8 mouse cellular contexts compared by ENCODE assay signal in the genomic region with DNA sequence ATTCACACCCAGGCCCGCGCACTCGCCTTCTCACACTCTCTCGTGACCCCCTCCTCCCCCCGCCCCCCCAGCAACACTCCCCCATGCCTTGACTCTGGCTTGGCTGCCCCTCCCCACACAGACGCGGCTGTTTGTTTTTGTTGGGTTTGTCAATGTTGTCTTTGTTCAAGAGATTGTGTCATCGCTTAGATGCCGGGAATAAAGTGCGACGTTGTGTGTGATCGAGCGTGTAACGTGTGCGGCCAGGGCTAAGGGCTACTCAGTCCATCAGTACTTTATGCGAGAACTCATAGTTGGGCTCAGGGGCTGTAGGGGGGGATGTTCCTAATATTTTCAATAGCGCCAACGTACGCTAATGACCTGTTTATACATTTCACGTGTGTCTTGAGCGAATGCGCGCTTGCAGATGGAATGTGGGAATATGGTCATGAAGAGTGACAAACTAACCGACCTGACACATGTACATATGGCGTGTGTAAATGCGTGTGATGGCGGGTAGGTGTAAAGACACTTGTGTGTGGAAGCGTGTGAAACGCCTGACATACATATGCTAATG. TPM values are rescaled to one million over a fixed set of nuclear protein-coding genes. Genes with fewer than 3 reads are reported as not detected.
DNase-seq lines count a peak whose midpoint lies in the region; ATAC-seq lines count a peak whose summit lies in the region.

No protein-coding gene starts in this region.

- peak overlapping the region; percentile 86 for H3K9ac ChIP-seq in heart, embryonic 14.5 days (ENCODE audit: low read length)
- H3K9ac ChIP-seq in midbrain, embryonic 13.5 days (replicated peaks) = peak overlapping the region; percentile 61

- H3K4me1 ChIP-seq in heart, embryonic 14.5 days (ENCODE audit: control insufficient read depth in 2 of 2, insufficient read depth in 2 of 2, low read length in 2 of 2) = peaks cover 24 to 39% of the 10 kb centered on the region in 2 experiments
- H3K4me1 ChIP-seq in limb, embryonic 10.5 days = peaks cover 61% of the 10 kb centered on the region
- peaks cover 33% of the 10 kb centered on the region for H3K4me1 ChIP-seq in midbrain, embryonic 13.5 days (replicated peaks)

- no peaks in the 10 kb centered on the region for H3K9me3 ChIP-seq in heart, embryonic 14.5 days (ENCODE audit: control insufficient read depth, low read length)
- no peaks in the 10 kb centered on the region for H3K9me3 ChIP-seq in limb, embryonic 10.5 days (replicated peaks)
- no peaks in the 10 kb centered on the region for H3K9me3 ChIP-seq in midbrain, embryonic 13.5 days

- peak overlapping the region; percentile 97 for H3K4me2 ChIP-seq in heart, embryonic 14.5 days (ENCODE audit: low read length)
- peak overlapping the region; percentile 82 for H3K4me2 ChIP-seq in midbrain, embryonic 13.5 days (replicated peaks)

- peak; percentile 43 to 58 for DNase-seq in heart, adult 9 months (ENCODE audit: low spot score in 2 of 2)
- DNase-seq in heart, postnatal 14 days = no peak
- DNase-seq in adipocyte (ENCODE audit: low spot score) = peak; percentile 67
- DNase-seq in limb, embryonic 10.5 days (ENCODE audit: low spot score) = no peak
- DNase-seq in thymus, postnatal 10 days (ENCODE audit: low spot score in 2 of 2) = no peak

- no peaks in the 10 kb centered on the region for H3K27me3 ChIP-seq in heart, embryonic 14.5 days (ENCODE audit: control insufficient read depth, insufficient read depth, low read length)
- H3K27me3 ChIP-seq in limb, embryonic 10.5 days (ENCODE audit: low read depth, poor library complexity, severe bottlenecking) = peaks cover 55% of the 10 kb centered on the region
- peaks cover 58% of the 10 kb centered on the region for H3K27me3 ChIP-seq in midbrain, embryonic 13.5 days

- H3K36me3 ChIP-seq in heart, embryonic 14.5 days (ENCODE audit: control insufficient read depth, insufficient read depth, low read length) = peaks cover 12% of the 10 kb centered on the region
- H3K36me3 ChIP-seq in limb, embryonic 10.5 days = peaks cover 4% of the 10 kb centered on the region
- H3K36me3 ChIP-seq in midbrain, embryonic 13.5 days = no peaks in the 10 kb centered on the region

- under 1% methylated on average over 29 of the region's 29 CpGs for WGBS in heart, embryonic 14.5 days
- under 1% methylated on average over 29 of the region's 29 CpGs for WGBS in limb, embryonic 10.5 days
- under 1% methylated on average over 29 of the region's 29 CpGs for WGBS in midbrain, embryonic 13.5 days

- peak overlapping the region; percentile 63 to 65 for H3K4me3 ChIP-seq in heart, embryonic 14.5 days (ENCODE audit: control insufficient read depth in 1 of 2, insufficient read depth in 1 of 2, low read depth in 1 of 2, low read length in 2 of 2)
- H3K4me3 ChIP-seq in limb, embryonic 10.5 days = peak overlapping the region; percentile 56
- peak overlapping the region; percentile 44 for H3K4me3 ChIP-seq in midbrain, embryonic 13.5 days (replicated peaks)

- intact Hi-C loops in heart, postnatal 14 days (cut with DNase I) = no loop called here

- 0 out of 2 replicates have a peak, but pooled peaks have one; percentile 3 for ATAC-seq in heart, embryonic 14.5 days (ENCODE audit: insufficient number of reproducible peaks, insufficient read depth, low FRiP score, low read depth)
- peak; percentile 24; the same call in 1 of the 2 replicates for ATAC-seq in midbrain, embryonic 13.5 days
- ATAC-seq in granulocyte monocyte progenitor cell, adult 5-6 weeks (replicated peaks; ENCODE audit: poor library complexity, severe bottlenecking) = no peak

- peak overlapping the region; percentile 74 to 87 for H3K27ac ChIP-seq in heart, embryonic 14.5 days (replicated peaks in 1 of 2; ENCODE audit: control insufficient read depth in 1 of 2, insufficient read depth in 1 of 2, low read depth in 2 of 2, low read length in 2 of 2)
- peak overlapping the region; percentile 81 for H3K27ac ChIP-seq in limb, embryonic 10.5 days
- H3K27ac ChIP-seq in midbrain, embryonic 13.5 days = 0 out of 2 replicates have a peak overlapping the region, but pooled peaks have one; percentile 11

RNA-seq across cellular contexts. Expression of gene Efna1, which starts 0.8 kb away (rescaled TPM):
- 10 to 100 TPM; 32.4 to 34.0 TPM for total RNA-seq in heart, postnatal 14 days (2021)
- 38.4 and 39.7 TPM in 2 replicates for polyA plus RNA-seq in heart, embryonic 14.5 days (2014; fragmentation: Nextera tagmentation; extraction: Ambion mirVana)
- 29.8 and 36.8 TPM in 2 replicates for polyA plus RNA-seq in limb, embryonic 10.5 days (2016; fragmentation: Nextera tagmentation; extraction: Ambion mirVana)
- polyA plus RNA-seq in midbrain, embryonic 13.5 days (2015; fragmentation: Nextera tagmentation; extraction: Ambion mirVana) = 9.7 and 10.7 TPM in 2 replicates
- not detected in 2 replicates for total RNA-seq in granulocyte monocyte progenitor cell, adult 5-6 weeks (2014; fragmentation: Nextera tagmentation)
- total RNA-seq in granulocyte monocyte progenitor cell, adult 5-6 weeks (2017) = not detected in 2 replicates

RNA-seq across cellular contexts. Expression of gene Slc50a1, which starts 9.8 kb away (rescaled TPM):
- 10 to 100 TPM; 20.6 to 22.7 TPM for total RNA-seq in heart, postnatal 14 days (2021)
- polyA plus RNA-seq in heart, embryonic 14.5 days (2014; fragmentation: Nextera tagmentation; extraction: Ambion mirVana) = 48.2 and 48.9 TPM in 2 replicates
- 33.2 and 41.3 TPM in 2 replicates for polyA plus RNA-seq in limb, embryonic 10.5 days (2016; fragmentation: Nextera tagmentation; extraction: Ambion mirVana)
- polyA plus RNA-seq in midbrain, embryonic 13.5 days (2015; fragmentation: Nextera tagmentation; extraction: Ambion mirVana) = 31.8 and 37.5 TPM in 2 replicates
- 55.0 and 80.7 TPM in 2 replicates for total RNA-seq in granulocyte monocyte progenitor cell, adult 5-6 weeks (2014; fragmentation: Nextera tagmentation)
- total RNA-seq in granulocyte monocyte progenitor cell, adult 5-6 weeks (2017) = 62.0 and 65.0 TPM in 2 replicates

RNA-seq across cellular contexts. Expression of gene Dpm3, which starts 21.0 kb away (rescaled TPM):
- 10 to 100 TPM; 47.6 to 58.7 TPM for total RNA-seq in heart, postnatal 14 days (2021)
- polyA plus RNA-seq in heart, embryonic 14.5 days (2014; fragmentation: Nextera tagmentation; extraction: Ambion mirVana) = 92.9 and 97.9 TPM in 2 replicates
- 82.5 and 84.0 TPM in 2 replicates for polyA plus RNA-seq in limb, embryonic 10.5 days (2016; fragmentation: Nextera tagmentation; extraction: Ambion mirVana)
- 74.6 and 75.9 TPM in 2 replicates for polyA plus RNA-seq in midbrain, embryonic 13.5 days (2015; fragmentation: Nextera tagmentation; extraction: Ambion mirVana)
- total RNA-seq in granulocyte monocyte progenitor cell, adult 5-6 weeks (2014; fragmentation: Nextera tagmentation) = 31.2 and 122 TPM in 2 replicates
- 86.0 and 91.7 TPM in 2 replicates for total RNA-seq in granulocyte monocyte progenitor cell, adult 5-6 weeks (2017)

RNA-seq across cellular contexts. Expression of gene Trim46, which starts 34.0 kb away (rescaled TPM):
- under 1 TPM; 0.68 to 0.76 TPM for total RNA-seq in heart, postnatal 14 days (2021)
- 0.85 and 0.95 TPM in 2 replicates for polyA plus RNA-seq in heart, embryonic 14.5 days (2014; fragmentation: Nextera tagmentation; extraction: Ambion mirVana)
- polyA plus RNA-seq in limb, embryonic 10.5 days (2016; fragmentation: Nextera tagmentation; extraction: Ambion mirVana) = 3.4 and 6.1 TPM in 2 replicates
- polyA plus RNA-seq in midbrain, embryonic 13.5 days (2015; fragmentation: Nextera tagmentation; extraction: Ambion mirVana) = 58.6 and 59.4 TPM in 2 replicates
- total RNA-seq in granulocyte monocyte progenitor cell, adult 5-6 weeks (2014; fragmentation: Nextera tagmentation) = 3.7 and 6.0 TPM in 2 replicates
- 0.52 and 2.8 TPM in 2 replicates for total RNA-seq in granulocyte monocyte progenitor cell, adult 5-6 weeks (2017)

RNA-seq across cellular contexts. Expression of gene Krtcap2, which starts 34.4 kb away (rescaled TPM):
- total RNA-seq in heart, postnatal 14 days (2021) = 10 to 100 TPM; 71.9 to 72.8 TPM
- polyA plus RNA-seq in heart, embryonic 14.5 days (2014; fragmentation: Nextera tagmentation; extraction: Ambion mirVana) = 216 and 239 TPM in 2 replicates
- polyA plus RNA-seq in limb, embryonic 10.5 days (2016; fragmentation: Nextera tagmentation; extraction: Ambion mirVana) = 272 and 282 TPM in 2 replicates
- 205 and 209 TPM in 2 replicates for polyA plus RNA-seq in midbrain, embryonic 13.5 days (2015; fragmentation: Nextera tagmentation; extraction: Ambion mirVana)
- 312 and 315 TPM in 2 replicates for total RNA-seq in granulocyte monocyte progenitor cell, adult 5-6 weeks (2014; fragmentation: Nextera tagmentation)
- total RNA-seq in granulocyte monocyte progenitor cell, adult 5-6 weeks (2017) = 376 and 384 TPM in 2 replicates

Comparison
In these comparisons a context has a peak if more than half of its experiments do, and no peak if none do; other contexts are left out.
1. DNase-seq: peak in heart, adult 9 months (2 of 2) and adipocyte (single experiment); none in heart, postnatal 14 days (0 of 2), limb, embryonic 10.5 days (single experiment) and thymus, postnatal 10 days (0 of 2).
2. H3K27ac ChIP-seq: peak in every context shown above with its lines; median percentile 81 in limb, embryonic 10.5 days; 80 in heart, embryonic 14.5 days; 11 in midbrain, embryonic 13.5 days.
3. Peak in every context shown above with its lines, with median percentiles within 50 percentile points of each other: H3K4me3 ChIP-seq.